Mouse (Mus musculus): ENCODE results near the gene Rnf40.

- no peak for TF ChIP-seq HCFC1 (IDR thresholded peaks at IDR 0.05; ENCODE audit: borderline replicate concordance, insufficient read depth, low read length)
- no peak for TF ChIP-seq ZC3H11A (IDR thresholded peaks at IDR 0.05; ENCODE audit: borderline replicate concordance, low read depth, low read length)
- TF ChIP-seq CHD2 (IDR thresholded peaks at IDR 0.05; ENCODE audit: low read depth, low read length), result no peak
- TF ChIP-seq MAFK (IDR thresholded peaks at IDR 0.05; ENCODE audit: insufficient read depth, low read depth, low read length), result no peak
Measured at GRCm38 (mm10) chr7:127585031-127585430, 3.5 kb upstream of the Rnf40 start.

Data from ES-E14 (cell line).